Comparison of ENCODE assay signal across 16 mouse cellular contexts in the genomic region with DNA sequence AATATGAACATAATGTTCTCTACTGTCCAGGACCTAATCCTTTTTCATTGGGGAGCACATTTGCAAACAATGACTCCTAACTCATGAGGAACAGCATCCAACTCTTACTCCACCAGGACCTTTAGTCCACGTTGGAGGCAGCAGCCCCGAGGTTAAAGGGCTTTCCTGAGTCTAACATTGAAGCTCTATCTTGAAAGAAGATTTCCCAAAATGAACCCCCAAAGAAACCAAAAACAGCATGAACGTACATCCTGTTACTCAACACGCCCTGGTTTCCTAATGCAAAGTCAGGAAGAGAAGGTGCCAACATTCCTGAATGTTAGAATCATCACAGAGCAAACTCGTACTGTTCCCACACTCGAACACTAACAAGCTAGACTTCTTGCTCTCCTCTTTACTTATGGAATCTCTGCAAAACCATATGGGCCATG.
DNase-seq lines count a peak whose midpoint lies in the region; ATAC-seq and TF ChIP-seq lines count a peak whose summit lies in the region.
"Had no signal": no experiment of that assay in that cellular context is flagged by ENCODE, and none has a peak within 500 bp of the region (broad histone marks: within the 10 kb centered on the region; RNA-seq: fewer than 3 reads in every experiment).

No protein-coding gene starts in this region.

- H3K27me3 ChIP-seq in C2C12 (ENCODE audit: control insufficient read depth, insufficient read depth, insufficient read length) (no peaks in the 10 kb centered on the region), Patski (no peaks in the 10 kb centered on the region)
- no peaks in the 10 kb centered on the region for H3K27me3 ChIP-seq in lung, embryonic 16.5 days (ENCODE audit: control insufficient read depth, insufficient read depth, low read depth, low read length)
- H3K27me3 ChIP-seq in forebrain, embryonic 15.5 days: no peaks in the 10 kb centered on the region
- no peaks in the 10 kb centered on the region for H3K27me3 ChIP-seq in forebrain, embryonic 14.5 days (replicated peaks; ENCODE audit: control insufficient read depth, insufficient read depth, low read length)
- no peaks in the 10 kb centered on the region for H3K27me3 ChIP-seq in midbrain, embryonic 11.5 days (ENCODE audit: control insufficient read depth, insufficient read depth, low read length)
- H3K27me3 ChIP-seq: embryonic facial prominence, embryonic 13.5 days; hindbrain, embryonic 12.5 days; limb, embryonic 15.5 days; midbrain, embryonic 12.5 days; neural tube, embryonic 12.5 days had no signal

- no peak overlapping the region for H3ac ChIP-seq in C2C12 (ENCODE audit: control insufficient read depth, insufficient read length, low read depth)

- CTCF ChIA-PET in Patski (lab: Charles Lee): interaction anchor here (1.1 kb wide), 1 partner anchor 451 kb away, joined by 4 read pairs; no protein-coding TSS in a partner anchor

- H3K4me3 ChIP-seq in C2C12 (ENCODE audit: insufficient read depth, poor library complexity, severe bottlenecking): no peak overlapping the region
- no peak overlapping the region for H3K4me3 ChIP-seq in lung, embryonic 16.5 days (ENCODE audit: low read length)
- H3K4me3 ChIP-seq in forebrain, embryonic 15.5 days: no peak overlapping the region
- no peak overlapping the region for H3K4me3 ChIP-seq in forebrain, embryonic 14.5 days (ENCODE audit: low read depth, low read length)
- H3K4me3 ChIP-seq in midbrain, embryonic 11.5 days (ENCODE audit: low read depth, low read length): no peak overlapping the region
- H3K4me3 ChIP-seq: embryonic facial prominence, embryonic 13.5 days; hindbrain, embryonic 12.5 days; limb, embryonic 15.5 days; midbrain, embryonic 12.5 days; neural tube, embryonic 12.5 days had no signal

- TF ChIP-seq CTCF in C2C12 (IDR thresholded peaks at IDR 0.05; ENCODE audit: control insufficient read depth, insufficient read depth, insufficient read length) (no peak), Patski (IDR thresholded peaks at IDR 0.05) (no peak)

- H3K79me3 ChIP-seq in C2C12 (ENCODE audit: low read depth): no peaks in the 10 kb centered on the region

- WGBS in lung, embryonic 16.5 days: 19% methylated on average over 6 of the region's 6 CpGs
- 88% methylated on average over 6 of the region's 6 CpGs for WGBS in forebrain, embryonic 15.5 days
- WGBS in forebrain, embryonic 14.5 days: 87% methylated on average over 6 of the region's 6 CpGs
- WGBS in midbrain, embryonic 11.5 days: 83% methylated on average over 6 of the region's 6 CpGs

- peaks cover 23% of the 10 kb centered on the region for H3K4me1 ChIP-seq in lung, embryonic 16.5 days (replicated peaks; ENCODE audit: control insufficient read depth, insufficient read depth, low read length)
- H3K4me1 ChIP-seq in forebrain, embryonic 15.5 days: no peaks in the 10 kb centered on the region
- H3K4me1 ChIP-seq in forebrain, embryonic 14.5 days (ENCODE audit: control insufficient read depth, insufficient read depth, low read length): no peaks in the 10 kb centered on the region
- no peaks in the 10 kb centered on the region for H3K4me1 ChIP-seq in midbrain, embryonic 11.5 days (ENCODE audit: control insufficient read depth, insufficient read depth, low read length)
- H3K4me1 ChIP-seq: embryonic facial prominence, embryonic 13.5 days; hindbrain, embryonic 12.5 days; limb, embryonic 15.5 days; midbrain, embryonic 12.5 days; neural tube, embryonic 12.5 days had no signal

- POLR2A ChIA-PET in Patski (lab: Charles Lee): no interaction called here

- peak overlapping the region; percentile 51 for H3K27ac ChIP-seq in lung, embryonic 16.5 days (ENCODE audit: low read length)
- H3K27ac ChIP-seq in forebrain, embryonic 15.5 days (replicated peaks): no peak overlapping the region
- H3K27ac ChIP-seq in forebrain, embryonic 14.5 days (ENCODE audit: low read depth, low read length): no peak overlapping the region
- no peak overlapping the region for H3K27ac ChIP-seq in midbrain, embryonic 11.5 days (ENCODE audit: low read depth, low read length)
- H3K27ac ChIP-seq: embryonic facial prominence, embryonic 13.5 days; hindbrain, embryonic 12.5 days; limb, embryonic 15.5 days; midbrain, embryonic 12.5 days; neural tube, embryonic 12.5 days had no signal

- peak; percentile 51 for ATAC-seq in Patski
- ATAC-seq in lung, embryonic 16.5 days (ENCODE audit: low read depth): peak; percentile 82
- ATAC-seq in forebrain, embryonic 15.5 days (replicated peaks): no peak
- ATAC-seq in forebrain, embryonic 14.5 days: no peak
- no peak for ATAC-seq in midbrain, embryonic 11.5 days (ENCODE audit: low FRiP score)

- H3K4me2 ChIP-seq in lung, embryonic 16.5 days (ENCODE audit: low read depth, low read length): no peak overlapping the region
- H3K4me2 ChIP-seq in forebrain, embryonic 15.5 days (replicated peaks): no peak overlapping the region
- H3K4me2 ChIP-seq in forebrain, embryonic 14.5 days (ENCODE audit: low read length): no peak overlapping the region
- H3K4me2 ChIP-seq in midbrain, embryonic 11.5 days: no peak overlapping the region
- H3K4me2 ChIP-seq: embryonic facial prominence, embryonic 13.5 days; hindbrain, embryonic 12.5 days; limb, embryonic 15.5 days; midbrain, embryonic 12.5 days; neural tube, embryonic 12.5 days had no signal

- no peaks in the 10 kb centered on the region for H3K36me3 ChIP-seq in C2C12 (ENCODE audit: control insufficient read depth, insufficient read depth)
- H3K36me3 ChIP-seq in lung, embryonic 16.5 days (ENCODE audit: control insufficient read depth, insufficient read depth, low read length): no peaks in the 10 kb centered on the region
- no peaks in the 10 kb centered on the region for H3K36me3 ChIP-seq in forebrain, embryonic 15.5 days
- no peaks in the 10 kb centered on the region for H3K36me3 ChIP-seq in forebrain, embryonic 14.5 days (ENCODE audit: control insufficient read depth, insufficient read depth, low read length)
- H3K36me3 ChIP-seq in midbrain, embryonic 11.5 days (ENCODE audit: control insufficient read depth, insufficient read depth, low read length): no peaks in the 10 kb centered on the region
- H3K36me3 ChIP-seq: embryonic facial prominence, embryonic 13.5 days; G1E; hindbrain, embryonic 12.5 days; limb, embryonic 15.5 days; midbrain, embryonic 12.5 days; neural tube, embryonic 12.5 days had no signal

- peak; percentile 6 for DNase-seq in kidney, adult 9 months
- no peak for DNase-seq in kidney, postnatal 25 days
- peak; percentile 44 for DNase-seq in Patski (ENCODE audit: low read depth, low spot score)
- DNase-seq in forebrain, embryonic 14.5 days (ENCODE audit: low spot score): no peak
- no peak for DNase-seq in midbrain, embryonic 11.5 days (ENCODE audit: low spot score, missing footprints)
- DNase-seq: cerebellum, adult 9-10 months; kidney, adult 18-20 months had no signal

- no peak overlapping the region for H3K9ac ChIP-seq in lung, embryonic 16.5 days (ENCODE audit: low read length)
- no peak overlapping the region for H3K9ac ChIP-seq in forebrain, embryonic 15.5 days (replicated peaks)
- no peak overlapping the region for H3K9ac ChIP-seq in forebrain, embryonic 14.5 days (ENCODE audit: low read length)
- no peak overlapping the region for H3K9ac ChIP-seq in midbrain, embryonic 11.5 days (ENCODE audit: low read length)
- H3K9ac ChIP-seq: embryonic facial prominence, embryonic 13.5 days; hindbrain, embryonic 12.5 days; limb, embryonic 15.5 days; midbrain, embryonic 12.5 days; neural tube, embryonic 12.5 days had no signal

- in situ Hi-C loops in Patski (cut with MboI; ENCODE audit: low pct_unique_long_range_greater_than_20kb): no loop called here

- H3K79me2 ChIP-seq in C2C12 (ENCODE audit: control insufficient read depth, insufficient read depth): no peaks in the 10 kb centered on the region

- no peaks in the 10 kb centered on the region for H3K9me3 ChIP-seq in lung, embryonic 16.5 days (ENCODE audit: control insufficient read depth, low read length)
- H3K9me3 ChIP-seq in forebrain, embryonic 15.5 days: no peaks in the 10 kb centered on the region
- no peaks in the 10 kb centered on the region for H3K9me3 ChIP-seq in forebrain, embryonic 14.5 days (replicated peaks; ENCODE audit: control insufficient read depth, low read length)
- H3K9me3 ChIP-seq in midbrain, embryonic 11.5 days (ENCODE audit: control insufficient read depth, low read length): no peaks in the 10 kb centered on the region
- H3K9me3 ChIP-seq: embryonic facial prominence, embryonic 13.5 days; G1E; hindbrain, embryonic 12.5 days; limb, embryonic 15.5 days; midbrain, embryonic 12.5 days; neural tube, embryonic 12.5 days had no signal

TF ChIP-seq in C2C12, 6 proteins besides CTCF, POLR2A, EP300 and RAD21:
- TF ChIP-seq MAX (IDR thresholded peaks at IDR 0.05) (peak; percentile 68), CEBPB (IDR thresholded peaks at IDR 0.05; ENCODE audit: low read depth) (peak; percentile 96), MYOD1 (IDR thresholded peaks at IDR 0.05; ENCODE audit: control insufficient read depth, insufficient read length, low read depth) (no peak), FOSL1 (IDR thresholded peaks at IDR 0.05; ENCODE audit: insufficient read depth, low read length, poor library complexity, severe bottlenecking) (peak; percentile 46)

Comparison
In these comparisons a context has a peak if more than half of its experiments do, and no peak if none do; other contexts are left out.
1. DNase-seq: peak in kidney, adult 9 months (single experiment) and Patski (single experiment); none in kidney, postnatal 25 days (0 of 2), forebrain, embryonic 14.5 days (single experiment) and midbrain, embryonic 11.5 days (single experiment).
2. ATAC-seq: peak in Patski (single experiment) and lung, embryonic 16.5 days (single experiment); none in forebrain, embryonic 15.5 days (single experiment), forebrain, embryonic 14.5 days (single experiment) and midbrain, embryonic 11.5 days (single experiment).